Mouse (Mus musculus) neural tube, embryonic 15.5 days (tissue): Measurements from ENCODE around the gene Ate1. TPM values are rescaled to one million over a fixed set of nuclear protein-coding genes. Genes with fewer than 3 reads are reported as not detected.
A peak's percentile ranks its signal among the peaks of the same experiment; 100 is the strongest.

ENCODE experiments used
- ATAC-seq: fragments of 200-750 bp; cut with Nextera tagmentation; 2 replicates; pipeline ENCODE4 v1.8.0; 2017; ENCODE audit warnings: mild to moderate bottlenecking, moderate TSS enrichment, moderate library complexity; ENCODE audit not compliant: low FRiP score
- H3K27ac ChIP-seq: fragments of 300-500 bp; sonication (generic); replicated peaks from 2 replicates; pipeline ENCODE4 v1.5.1; 2015; ENCODE audit warnings: mild to moderate bottlenecking, inconsistent platforms
- H3K27me3 ChIP-seq: fragments of 300-500 bp; sonication (generic); replicated peaks from 2 replicates; pipeline ENCODE4 v1.6.1; 2015; ENCODE audit warnings: inconsistent platforms
- H3K36me3 ChIP-seq: fragments of 300-500 bp; sonication (generic); 2 replicates; pipeline ENCODE4 v1.6.1; 2015; ENCODE audit warnings: inconsistent platforms
- H3K4me1 ChIP-seq: fragments of 300-500 bp; sonication (generic); 2 replicates; pipeline ENCODE4 v1.6.1; 2015; ENCODE audit warnings: inconsistent platforms
- H3K4me2 ChIP-seq: fragments of 300-500 bp; sonication (generic); 2 replicates; pipeline ENCODE4 v1.6.1; 2015; ENCODE audit warnings: inconsistent platforms, mild to moderate bottlenecking, moderate library complexity
- H3K4me3 ChIP-seq: fragments of 300-500 bp; sonication (generic); replicated peaks from 2 replicates; pipeline ENCODE4 v1.5.1; 2015; ENCODE audit warnings: mild to moderate bottlenecking, inconsistent platforms
- H3K9ac ChIP-seq: fragments of 300-500 bp; sonication (generic); replicated peaks from 2 replicates; pipeline ENCODE4 v1.6.1; 2015; ENCODE audit warnings: mild to moderate bottlenecking, inconsistent platforms
- H3K9me3 ChIP-seq: fragments of 300-500 bp; sonication (generic); replicated peaks from 2 replicates; pipeline ENCODE4 v1.6.1; 2016; ENCODE audit warnings: inconsistent platforms
- WGBS: fragments of 180-500 bp; shearing (Covaris S2); methylation state at CpG from one replicate; pipeline ENCODE4 v1.1.7; 2015; ENCODE audit warnings: mixed read lengths; 5-methylcytosine and 5-hydroxymethylcytosine counted together
- polyA plus RNA-seq: library from polyadenylated mRNA; unstranded; fragments of >200 nt; fragmentation: Nextera tagmentation; extraction: Ambion mirVana; gene quantifications from 2 replicates; pipeline ENCODE4 v1.2.1, GENCODE M21; 2015

The Ate1 gene
- polyA plus RNA-seq, 1 experiment from 2014 or later = 111 TPM

DNA sequence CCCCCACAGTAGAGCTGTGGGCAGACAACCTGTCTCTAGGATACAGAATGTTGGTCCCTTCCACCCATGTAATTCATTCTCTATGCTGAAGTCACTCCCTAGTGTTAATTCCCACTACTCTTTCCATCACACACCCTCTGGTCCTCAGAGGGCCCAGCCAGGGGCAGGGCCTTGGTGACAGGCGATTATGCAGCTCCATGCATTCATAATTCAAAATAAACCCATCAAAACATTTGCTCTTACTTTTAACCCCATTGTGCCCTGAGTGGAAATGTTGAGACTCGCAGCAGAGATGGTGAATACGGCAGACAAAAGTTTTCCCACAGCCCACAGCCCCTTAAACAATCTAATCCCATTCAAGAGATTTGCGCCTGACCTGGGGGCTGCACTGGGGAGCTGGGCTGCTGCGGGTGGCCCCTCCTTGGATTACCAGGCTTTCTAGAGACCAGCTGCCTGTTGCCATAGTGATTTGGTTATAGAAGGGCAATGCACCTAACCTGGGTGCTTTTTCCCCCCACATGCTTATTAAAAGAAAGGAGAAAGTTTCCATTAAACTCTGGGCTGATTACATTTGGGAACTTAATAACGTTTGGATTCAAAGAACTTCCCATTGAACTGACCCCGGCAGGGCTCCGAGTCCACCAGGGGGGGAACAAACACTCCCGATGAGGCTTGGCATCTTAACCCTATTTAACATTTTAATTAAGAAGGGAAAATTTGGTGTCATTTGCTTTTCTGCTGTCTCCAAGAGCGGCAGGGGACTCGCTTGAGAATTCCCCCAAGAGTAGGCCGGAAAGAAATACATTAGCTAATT lies 152.7 kb downstream of the Ate1 start:
- Histone ChIP-seq H3K4me2 (no peak overlapping the region), H3K36me3 (no peaks in the 10 kb centered on the region), H3K9me3 (no peaks in the 10 kb centered on the region), H3K27ac (peak overlapping the region; percentile 28; the same call in 1 of the 2 replicates), H3K9ac (no peak overlapping the region), H3K4me1 (peaks cover 35% of the 10 kb centered on the region), H3K27me3 (no peaks in the 10 kb centered on the region), H3K4me3 (no peak overlapping the region)
- WGBS = 11% methylated on average over 12 of the region's 12 CpGs
- no peak for ATAC-seq

GRCm38 (mm10) chr7:130365711-130366110 lies 154.5 kb downstream of the Ate1 start:
- peaks cover 35% of the 10 kb centered on the region for H3K4me1 ChIP-seq
- H3K9me3 ChIP-seq = no peaks in the 10 kb centered on the region
- no peak for ATAC-seq
- 92% methylated on average over 10 of the region's 10 CpGs for WGBS
- H3K4me2 ChIP-seq = no peak overlapping the region
- no peaks in the 10 kb centered on the region for H3K36me3 ChIP-seq
- no peaks in the 10 kb centered on the region for H3K27me3 ChIP-seq
- H3K9ac ChIP-seq = no peak overlapping the region
- H3K4me3 ChIP-seq = no peak overlapping the region
- H3K27ac ChIP-seq = no peak overlapping the region

Other genes with a start within 250 kb of the Ate1 start
- gene Nsmce4a, start 52.7 kb upstream of the Ate1 start, polyA plus RNA-seq = 74.8 and 96.9 TPM in 2 replicates
- gene Tacc2, start 57.1 kb upstream of the Ate1 start, polyA plus RNA-seq = 53.9 and 58.9 TPM in 2 replicates